Mouse (Mus musculus): ENCODE results near the gene Irf2bpl. TPM values are rescaled to one million over a fixed set of nuclear protein-coding genes. Genes with fewer than 3 reads are reported as not detected.

The Irf2bpl gene
- total RNA-seq, 4 experiments from 2014 or later: 21.3 to 27.0 (median 22.9) TPM

- DNase-seq (ENCODE audit: low spot score in 2 of 2): peak; percentile 71 to 85
These were observed 17.1 kb downstream of the Irf2bpl start for GRCm38 (mm10) chr12:86867271-86868223.

DNA sequence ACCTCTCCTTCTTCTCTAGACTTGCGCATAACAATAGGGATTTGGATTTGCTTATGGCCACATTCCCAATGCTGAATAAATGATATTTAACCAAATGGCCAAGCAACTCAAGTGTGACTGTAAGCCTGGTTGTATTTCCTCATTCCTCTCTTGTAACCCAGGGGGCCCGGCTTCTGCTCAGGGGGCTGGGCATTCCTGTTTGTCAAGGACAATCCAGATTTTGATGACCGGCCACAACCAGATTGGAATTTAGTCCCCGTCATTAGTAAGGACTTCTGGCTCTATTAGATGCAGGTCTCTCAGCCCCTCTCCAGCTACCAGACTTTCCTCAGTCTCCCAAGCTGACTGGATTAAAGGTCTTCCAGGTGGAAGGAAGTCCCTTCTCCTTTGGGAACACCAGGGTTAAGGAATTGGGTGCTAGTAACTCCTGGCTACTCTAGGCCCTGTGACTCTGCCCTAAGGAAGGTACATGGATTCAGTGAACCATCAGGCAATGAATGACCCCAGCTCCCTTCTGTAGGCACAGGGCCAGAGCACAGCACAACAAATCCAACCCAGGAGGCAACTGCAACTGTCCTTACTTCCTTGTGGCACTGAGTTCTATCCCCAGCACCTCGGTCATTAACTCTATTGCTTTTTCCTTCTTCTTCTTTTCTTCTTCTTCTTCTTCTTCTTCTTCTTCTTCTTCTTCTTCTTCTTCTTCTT lies 20.1 kb downstream of the Irf2bpl start:
- no peak for DNase-seq (ENCODE audit: low spot score in 2 of 2)

DNA sequence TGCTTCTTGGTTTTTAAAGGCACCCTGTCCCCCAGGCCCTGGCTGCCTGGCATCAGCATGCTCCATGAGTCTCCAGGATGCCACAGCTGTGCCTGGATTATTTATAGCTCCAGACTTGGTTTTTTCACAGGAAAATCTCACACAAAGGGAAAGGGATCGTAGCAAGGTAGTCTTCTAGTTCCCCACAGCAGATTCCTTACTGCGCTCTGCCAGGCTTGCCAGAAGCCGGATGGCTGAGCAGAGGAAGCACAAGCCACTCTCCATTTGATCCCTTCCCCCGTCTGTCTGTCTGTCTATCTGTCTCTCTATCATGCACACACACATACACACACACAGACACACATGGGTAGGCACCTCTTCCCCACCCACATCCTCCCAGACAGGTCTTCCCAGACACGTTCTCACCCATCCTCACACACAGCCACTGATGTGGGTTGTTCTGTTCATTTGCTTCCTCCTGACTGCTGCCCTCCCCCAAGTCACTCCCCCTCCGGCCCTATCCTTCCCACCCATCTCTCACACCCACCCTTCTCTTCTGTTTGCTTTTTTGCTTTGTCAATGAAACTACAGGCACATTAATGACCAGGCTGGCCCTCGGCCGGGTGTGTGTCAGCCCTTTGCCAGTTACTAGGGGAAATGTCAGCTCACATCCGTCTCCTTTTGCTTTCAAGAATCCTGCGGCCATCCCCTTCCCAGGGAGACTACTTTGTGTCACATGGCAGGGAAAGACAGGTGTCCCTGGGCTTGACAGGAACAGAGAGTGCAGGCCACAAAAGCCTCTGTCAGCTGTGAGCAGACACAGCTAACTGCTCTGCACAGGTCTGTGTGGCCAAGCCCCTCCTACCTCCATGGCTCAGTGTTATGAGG lies 24.4 kb downstream of the Irf2bpl start:
- no peak for DNase-seq (ENCODE audit: low spot score in 2 of 2)

- DNase-seq (ENCODE audit: low spot score in 2 of 2): no peak
These were observed 25.4 kb downstream of the Irf2bpl start for GRCm38 (mm10) chr12:86858983-86859872.

DNA sequence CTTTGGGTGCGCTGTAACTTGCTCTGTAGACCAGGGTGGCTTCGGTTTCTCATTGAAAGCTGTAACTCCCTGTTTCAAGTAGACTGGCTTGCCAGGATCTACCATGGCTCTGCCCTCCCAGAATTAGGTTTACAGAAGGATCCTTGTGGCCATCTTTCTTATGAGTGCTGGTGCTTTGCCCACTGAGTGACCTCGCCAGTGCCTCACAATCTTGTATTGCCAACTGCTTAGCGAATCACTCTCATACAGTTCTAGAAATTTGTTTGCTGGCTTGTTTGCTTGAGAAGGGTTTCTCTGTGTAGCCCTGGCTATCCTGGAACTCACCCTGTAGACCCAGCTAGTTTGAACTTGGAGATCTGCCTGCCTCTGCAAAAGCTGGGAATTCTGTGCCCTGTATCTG lies 26.1 kb downstream of the Irf2bpl start:
- DNase-seq (ENCODE audit: low spot score in 2 of 2): no peak

GRCm38 (mm10) chr12:86857290-86857689 lies 27.3 kb downstream of the Irf2bpl start:
- peak in 1 of 2 experiments; percentile 62 for DNase-seq (ENCODE audit: low spot score in 2 of 2)

GRCm38 (mm10) chr12:86855670-86856069 lies 28.9 kb downstream of the Irf2bpl start:
- DNase-seq (ENCODE audit: low spot score in 2 of 2): no peak

DNA sequence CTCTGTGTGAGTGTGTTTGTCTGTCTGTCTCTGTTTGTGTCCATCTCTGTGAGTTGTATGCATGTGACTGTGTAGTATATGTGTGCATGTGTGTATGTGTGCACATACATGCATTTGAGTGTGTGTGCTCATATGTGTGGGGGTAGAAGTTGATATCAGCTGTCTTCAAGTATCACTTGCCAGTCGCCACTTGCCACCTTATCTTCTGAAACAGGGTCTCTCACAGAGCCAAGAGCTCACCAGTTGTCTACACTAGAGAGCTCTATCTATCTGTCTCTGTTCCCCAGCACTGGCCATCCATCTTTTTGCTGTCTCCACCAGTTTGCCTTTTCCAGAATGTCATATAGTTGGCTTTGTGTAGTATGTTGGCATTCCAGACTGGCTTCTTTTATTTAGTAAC lies 31.1 kb downstream of the Irf2bpl start:
- no peak for DNase-seq (ENCODE audit: low spot score in 2 of 2)

GRCm38 (mm10) chr12:86851313-86851712 lies 33.3 kb downstream of the Irf2bpl start:
- DNase-seq (ENCODE audit: low spot score in 2 of 2): no peak

- no peak for DNase-seq (ENCODE audit: low spot score in 2 of 2)
These were observed 33.9 kb downstream of the Irf2bpl start for GRCm38 (mm10) chr12:86850746-86851145.

- DNase-seq (ENCODE audit: low spot score in 2 of 2): no peak
These were observed 34.5 kb downstream of the Irf2bpl start for GRCm38 (mm10) chr12:86849945-86850626.

GRCm38 (mm10) chr12:86842866-86843459 lies 41.6 kb downstream of the Irf2bpl start:
- DNase-seq (ENCODE audit: low spot score in 2 of 2): no peak

- DNase-seq (ENCODE audit: low spot score in 2 of 2): no peak
These were observed 44.1 kb downstream of the Irf2bpl start for GRCm38 (mm10) chr12:86840526-86840925.

- no peak for DNase-seq (ENCODE audit: low spot score in 2 of 2)
These were observed 46.4 kb downstream of the Irf2bpl start for GRCm38 (mm10) chr12:86838181-86838580.

GRCm38 (mm10) chr12:86836431-86837047 lies 48.1 kb downstream of the Irf2bpl start:
- peak; percentile 83 to 90 for DNase-seq (ENCODE audit: low spot score in 2 of 2)

- no peak for DNase-seq (ENCODE audit: low spot score in 2 of 2)
These were observed 48.7 kb downstream of the Irf2bpl start for GRCm38 (mm10) chr12:86835899-86836298.

GRCm38 (mm10) chr12:86834416-86834772 lies 50.2 kb downstream of the Irf2bpl start:
- no peak for DNase-seq (ENCODE audit: low spot score in 2 of 2)

DNA sequence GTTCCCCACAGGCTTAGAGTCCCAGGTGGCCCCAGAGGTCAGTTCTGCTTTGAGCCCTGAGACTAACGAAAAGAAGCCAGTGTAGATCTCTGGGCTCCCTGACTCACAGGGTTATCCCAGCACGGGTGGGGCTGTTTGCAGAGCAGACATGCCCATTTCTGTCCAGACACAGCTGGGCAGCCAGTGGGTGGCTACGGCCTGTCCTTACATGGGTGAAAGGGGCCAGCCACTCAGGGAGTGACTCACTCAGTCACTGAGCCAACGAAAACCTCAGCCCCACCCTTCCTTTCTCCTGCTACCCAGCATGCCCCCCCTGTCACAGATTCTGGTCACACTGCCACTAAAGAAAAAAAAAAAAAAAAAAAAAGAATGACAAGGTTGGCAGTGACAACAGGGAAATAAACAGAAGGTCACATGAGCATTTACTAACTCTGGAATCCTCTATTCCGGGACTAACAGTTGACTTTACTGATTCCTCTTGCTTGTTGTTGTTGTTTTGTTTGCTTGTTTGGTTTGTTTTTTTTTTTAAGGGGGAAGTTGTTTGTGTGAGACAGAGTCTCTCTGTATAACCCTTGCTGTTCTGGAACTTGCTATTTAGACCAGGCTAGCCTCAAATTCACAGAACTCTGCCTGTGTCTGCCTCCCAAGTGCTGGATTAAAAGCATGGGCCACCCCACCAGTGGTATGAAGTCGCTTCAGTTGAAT lies 50.7 kb downstream of the Irf2bpl start:
- peak; percentile 74 to 84 for DNase-seq (ENCODE audit: low spot score in 2 of 2)

All from gastrocnemius, adult 8-10 months (tissue).